Mouse (Mus musculus): ENCODE results near the gene Cdc27.

Cdc27 gene

GRCm38 (mm10) chr11:104550406-104550974 lies at the start of gene Cdc27, which contains the start of gene Myl4:
Cdc27 (minus strand) TSS chr11:104550620.
Myl4 (plus strand) TSS chr11:104550663.
- peak; percentile 98 for DNase-seq (ENCODE audit: low read depth, low spot score)

GRCm38 (mm10) chr11:104599265-104599945 lies 49.0 kb upstream of the Cdc27 start:
- DNase-seq (ENCODE audit: low read depth, low spot score) = no peak

- peak; percentile 51 for DNase-seq (ENCODE audit: low read depth, low spot score)
These were observed 45.9 kb upstream of the Cdc27 start for GRCm38 (mm10) chr11:104596365-104596764.

GRCm38 (mm10) chr11:104592066-104592835 lies 41.8 kb upstream of the Cdc27 start:
- DNase-seq (ENCODE audit: low read depth, low spot score) = no peak

GRCm38 (mm10) chr11:104590148-104590547 lies 39.7 kb upstream of the Cdc27 start:
- peak; percentile 95 for DNase-seq (ENCODE audit: low read depth, low spot score)

GRCm38 (mm10) chr11:104589570-104589969 lies 39.1 kb upstream of the Cdc27 start:
- DNase-seq (ENCODE audit: low read depth, low spot score) = no peak

GRCm38 (mm10) chr11:104588513-104588912 lies 38.1 kb upstream of the Cdc27 start:
- DNase-seq (ENCODE audit: low read depth, low spot score) = no peak

- DNase-seq (ENCODE audit: low read depth, low spot score) = no peak
These were observed 37.5 kb upstream of the Cdc27 start for GRCm38 (mm10) chr11:104587904-104588303.

- DNase-seq (ENCODE audit: low read depth, low spot score) = no peak
These were observed 35.1 kb upstream of the Cdc27 start for GRCm38 (mm10) chr11:104585495-104585894.

- no peak for DNase-seq (ENCODE audit: low read depth, low spot score)
These were observed 32.4 kb upstream of the Cdc27 start for GRCm38 (mm10) chr11:104582630-104583364.

GRCm38 (mm10) chr11:104582308-104582606 lies 31.8 kb upstream of the Cdc27 start:
- DNase-seq (ENCODE audit: low read depth, low spot score) = no peak

- DNase-seq (ENCODE audit: low read depth, low spot score) = no peak
These were observed 31.3 kb upstream of the Cdc27 start for GRCm38 (mm10) chr11:104581446-104582307.

- DNase-seq (ENCODE audit: low read depth, low spot score) = no peak
These were observed 30.2 kb upstream of the Cdc27 start for GRCm38 (mm10) chr11:104580606-104581005.

GRCm38 (mm10) chr11:104580091-104580490 lies 29.7 kb upstream of the Cdc27 start:
- no peak for DNase-seq (ENCODE audit: low read depth, low spot score)

- DNase-seq (ENCODE audit: low read depth, low spot score) = no peak
These were observed 29.2 kb upstream of the Cdc27 start for GRCm38 (mm10) chr11:104579575-104579974.

GRCm38 (mm10) chr11:104579084-104579483 lies 28.7 kb upstream of the Cdc27 start:
- no peak for DNase-seq (ENCODE audit: low read depth, low spot score)

- DNase-seq (ENCODE audit: low read depth, low spot score) = no peak
These were observed 27.7 kb upstream of the Cdc27 start for GRCm38 (mm10) chr11:104578074-104578473.

- DNase-seq (ENCODE audit: low read depth, low spot score) = no peak
These were observed 26.6 kb upstream of the Cdc27 start for GRCm38 (mm10) chr11:104576772-104577612.

GRCm38 (mm10) chr11:104572566-104572965 lies 22.1 kb upstream of the Cdc27 start:
- no peak for DNase-seq (ENCODE audit: low read depth, low spot score)

- no peak for DNase-seq (ENCODE audit: low read depth, low spot score)
These were observed 21.7 kb upstream of the Cdc27 start for GRCm38 (mm10) chr11:104572091-104572490.
